Mouse (Mus musculus): ENCODE results near the gene Spag5. TPM values are rescaled to one million over a fixed set of nuclear protein-coding genes. Genes with fewer than 3 reads are reported as not detected.

Gene Spag5
- polyA plus RNA-seq, 1 experiment from 2014 or later = 39.1 TPM

- Histone ChIP-seq H3K4me3 (peak within 1 kb of the TSS; percentile 91), H3K9me3 (no peaks in the 10 kb centered on the region), H3K4me1 (peaks cover 22% of the 10 kb centered on the region), H3K27ac (peak within 1 kb of the TSS; percentile 85), H3K27me3 (ENCODE audit: insufficient read depth, poor library complexity, severe bottlenecking) (no peaks in the 10 kb centered on the region), H3K36me3 (peaks cover 29% of the 10 kb centered on the region)
- peak; percentile 98 for DNase-seq (ENCODE audit: low spot score)
- 11% methylated on average over 37 of the region's 37 CpGs for WGBS
Measured at GRCm38 (mm10) chr11:78327634-78328511, 26.5 kb downstream of the Spag5 start, which contains the start of gene Pigs. Gene Pigs, plus strand, starts transcription at chr11:78328415.

DNA sequence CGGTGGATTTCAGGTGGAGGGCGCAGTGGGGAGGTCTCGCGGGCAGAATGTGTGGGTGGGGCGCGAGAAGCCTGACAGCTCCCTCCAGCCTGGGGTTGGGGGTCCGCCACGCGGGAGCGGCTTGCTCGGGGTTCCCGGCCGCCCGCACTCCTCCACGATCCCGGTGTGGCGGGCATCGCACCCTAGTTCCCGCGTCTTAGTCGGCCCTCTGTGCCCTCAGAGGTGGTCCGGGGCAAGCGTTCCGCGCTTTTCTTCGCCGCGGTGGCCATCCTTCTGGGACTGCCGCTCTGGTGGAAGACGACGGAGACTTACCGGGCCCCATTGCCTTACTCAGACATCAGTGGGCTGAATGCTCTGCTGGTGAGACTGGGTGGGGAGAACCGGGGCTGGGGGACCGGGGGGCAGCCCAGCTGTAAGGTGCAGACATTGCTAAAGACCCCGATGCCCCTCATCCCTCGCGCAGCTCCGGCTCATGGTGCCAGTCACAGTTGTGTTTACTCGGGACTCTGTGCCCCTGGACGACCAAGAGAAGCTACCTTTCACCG is 27.3 kb downstream of the Spag5 start:
- Histone ChIP-seq H3K27me3 (ENCODE audit: insufficient read depth, poor library complexity, severe bottlenecking) (no peaks in the 10 kb centered on the region), H3K36me3 (peaks cover 35% of the 10 kb centered on the region), H3K27ac (peak overlapping the region; percentile 85), H3K9me3 (no peaks in the 10 kb centered on the region), H3K4me3 (peak overlapping the region; percentile 91), H3K4me1 (peaks cover 15% of the 10 kb centered on the region)
- DNase-seq (ENCODE audit: low spot score) = no peak
- WGBS = 1% methylated on average over 41 of the region's 41 CpGs

- Histone ChIP-seq H3K4me3 (no peak overlapping the region), H3K27ac (no peak overlapping the region), H3K4me1 (peaks cover 8% of the 10 kb centered on the region), H3K9me3 (no peaks in the 10 kb centered on the region), H3K36me3 (peaks cover 51% of the 10 kb centered on the region), H3K27me3 (ENCODE audit: insufficient read depth, poor library complexity, severe bottlenecking) (no peaks in the 10 kb centered on the region)
- WGBS = 93% methylated on average over 12 of the region's 12 CpGs
- peak; percentile 65 for DNase-seq (ENCODE audit: low spot score)
Measured at GRCm38 (mm10) chr11:78332676-78333075, 31.3 kb downstream of the Spag5 start.

GRCm38 (mm10) chr11:78333992-78334391 is 32.7 kb downstream of the Spag5 start:
- H3K4me1 ChIP-seq = peaks cover 4% of the 10 kb centered on the region
- no peak overlapping the region for H3K4me3 ChIP-seq
- WGBS = 85% methylated on average over 5 of the region's 5 CpGs
- H3K27ac ChIP-seq = no peak overlapping the region
- H3K36me3 ChIP-seq = peaks cover 59% of the 10 kb centered on the region
- H3K27me3 ChIP-seq (ENCODE audit: insufficient read depth, poor library complexity, severe bottlenecking) = no peaks in the 10 kb centered on the region
- DNase-seq (ENCODE audit: low spot score) = no peak
- H3K9me3 ChIP-seq = no peaks in the 10 kb centered on the region

GRCm38 (mm10) chr11:78337040-78337439 is 35.7 kb downstream of the Spag5 start:
- Histone ChIP-seq H3K36me3 (peaks cover 83% of the 10 kb centered on the region), H3K27me3 (ENCODE audit: insufficient read depth, poor library complexity, severe bottlenecking) (no peaks in the 10 kb centered on the region), H3K27ac (no peak overlapping the region), H3K4me3 (no peak overlapping the region), H3K4me1 (no peaks in the 10 kb centered on the region), H3K9me3 (no peaks in the 10 kb centered on the region)
- DNase-seq (ENCODE audit: low spot score) = no peak
- 95% methylated on average over 8 of the region's 8 CpGs for WGBS

DNA sequence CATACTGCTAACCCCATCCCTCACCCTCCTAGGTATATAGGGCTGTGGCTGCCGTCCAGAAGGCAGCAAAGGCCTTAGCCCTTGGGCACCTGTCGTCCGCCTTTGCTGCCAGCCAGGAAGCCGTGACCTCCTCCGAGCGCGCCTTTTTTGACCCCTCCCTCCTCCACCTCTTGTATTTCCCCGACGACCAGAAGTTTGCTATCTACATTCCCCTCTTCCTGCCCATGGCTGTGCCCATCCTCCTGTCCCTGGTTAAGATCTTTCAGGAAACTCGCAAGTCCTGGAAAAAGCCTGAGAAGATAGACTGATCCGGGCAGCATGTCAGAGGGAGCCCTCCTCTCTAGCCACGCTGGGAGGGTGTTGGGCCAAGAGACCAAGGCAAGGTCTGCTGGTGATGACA is 40.4 kb downstream of the Spag5 start:
- Histone ChIP-seq H3K4me1 (peaks cover 39% of the 10 kb centered on the region), H3K27me3 (ENCODE audit: insufficient read depth, poor library complexity, severe bottlenecking) (no peaks in the 10 kb centered on the region), H3K36me3 (peaks cover 44% of the 10 kb centered on the region), H3K4me3 (no peak overlapping the region), H3K9me3 (no peaks in the 10 kb centered on the region), H3K27ac (no peak overlapping the region)
- DNase-seq (ENCODE audit: low spot score) = no peak
- 69% methylated on average over 12 of the region's 12 CpGs for WGBS

DNA sequence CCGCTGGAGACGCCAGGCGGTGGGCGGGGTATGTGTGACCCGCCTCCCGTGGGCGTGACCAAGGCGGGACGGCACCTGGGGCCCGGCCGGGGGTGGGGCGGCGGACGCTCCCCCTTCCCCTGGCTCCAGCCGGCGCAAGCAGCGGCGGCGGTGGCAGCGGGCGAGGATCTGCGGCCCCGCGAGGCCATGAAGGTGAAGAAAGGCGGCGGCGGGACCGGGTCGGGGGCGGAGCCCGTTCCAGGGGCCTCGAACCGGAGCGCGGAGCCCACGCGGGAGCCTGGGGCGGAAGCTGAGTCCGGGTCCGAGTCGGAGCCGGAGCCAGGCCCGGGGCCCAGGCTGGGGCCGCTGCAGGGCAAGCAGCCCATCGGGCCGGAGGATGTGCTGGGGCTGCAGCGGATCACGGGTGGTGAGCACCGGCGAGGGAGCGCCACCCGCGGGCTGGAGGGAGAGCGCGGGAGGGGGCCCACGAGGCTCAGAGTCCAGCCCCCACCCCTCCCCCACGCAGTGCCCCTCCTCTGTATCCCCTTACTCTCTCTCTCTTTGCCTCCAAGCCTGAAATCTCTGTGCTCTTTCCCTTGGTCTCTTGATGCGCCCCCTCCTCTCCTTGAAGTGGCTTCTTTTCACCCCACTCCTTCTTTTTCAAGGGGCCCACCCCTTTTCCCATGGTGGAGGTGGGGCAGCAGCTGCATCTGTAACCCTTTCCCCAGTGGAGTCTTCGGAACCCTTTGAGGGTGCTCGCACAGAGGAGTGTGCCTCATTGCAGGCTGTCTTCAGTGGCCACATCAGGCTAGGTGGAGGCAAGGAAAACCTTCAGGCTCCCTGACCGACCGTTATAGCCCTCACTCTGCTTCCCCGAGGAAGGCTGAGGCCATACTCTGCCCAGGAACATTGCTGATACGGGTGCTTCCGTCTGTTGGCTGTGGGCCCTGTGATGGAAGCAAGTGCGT is 42.3 kb downstream of the Spag5 start, which contains the start of gene Unc119:
Gene Unc119, plus strand, starts transcription at position 102 of the 947 bp plus-strand sequence.
- H3K4me1 ChIP-seq = peaks cover 54% of the 10 kb centered on the region
- H3K4me3 ChIP-seq = peak within 1 kb of the TSS; percentile 96
- no peaks in the 10 kb centered on the region for H3K27me3 ChIP-seq (ENCODE audit: insufficient read depth, poor library complexity, severe bottlenecking)
- peak within 1 kb of the TSS; percentile 96 for H3K27ac ChIP-seq
- H3K9me3 ChIP-seq = no peaks in the 10 kb centered on the region
- 2% methylated on average over 62 of the region's 66 CpGs for WGBS
- peaks cover 41% of the 10 kb centered on the region for H3K36me3 ChIP-seq
- peak; percentile 92 for DNase-seq (ENCODE audit: low spot score)

- H3K9me3 ChIP-seq = no peaks in the 10 kb centered on the region
- peaks cover 57% of the 10 kb centered on the region for H3K4me1 ChIP-seq
- no peak for DNase-seq (ENCODE audit: low spot score)
- peaks cover 40% of the 10 kb centered on the region for H3K36me3 ChIP-seq
- H3K27me3 ChIP-seq (ENCODE audit: insufficient read depth, poor library complexity, severe bottlenecking) = no peaks in the 10 kb centered on the region
- H3K4me3 ChIP-seq = peak overlapping the region; percentile 96
- 48% methylated on average over 6 of the region's 6 CpGs for WGBS
- peak overlapping the region; percentile 96 for H3K27ac ChIP-seq
Measured at GRCm38 (mm10) chr11:78344328-78344889, 43.1 kb downstream of the Spag5 start.

DNA sequence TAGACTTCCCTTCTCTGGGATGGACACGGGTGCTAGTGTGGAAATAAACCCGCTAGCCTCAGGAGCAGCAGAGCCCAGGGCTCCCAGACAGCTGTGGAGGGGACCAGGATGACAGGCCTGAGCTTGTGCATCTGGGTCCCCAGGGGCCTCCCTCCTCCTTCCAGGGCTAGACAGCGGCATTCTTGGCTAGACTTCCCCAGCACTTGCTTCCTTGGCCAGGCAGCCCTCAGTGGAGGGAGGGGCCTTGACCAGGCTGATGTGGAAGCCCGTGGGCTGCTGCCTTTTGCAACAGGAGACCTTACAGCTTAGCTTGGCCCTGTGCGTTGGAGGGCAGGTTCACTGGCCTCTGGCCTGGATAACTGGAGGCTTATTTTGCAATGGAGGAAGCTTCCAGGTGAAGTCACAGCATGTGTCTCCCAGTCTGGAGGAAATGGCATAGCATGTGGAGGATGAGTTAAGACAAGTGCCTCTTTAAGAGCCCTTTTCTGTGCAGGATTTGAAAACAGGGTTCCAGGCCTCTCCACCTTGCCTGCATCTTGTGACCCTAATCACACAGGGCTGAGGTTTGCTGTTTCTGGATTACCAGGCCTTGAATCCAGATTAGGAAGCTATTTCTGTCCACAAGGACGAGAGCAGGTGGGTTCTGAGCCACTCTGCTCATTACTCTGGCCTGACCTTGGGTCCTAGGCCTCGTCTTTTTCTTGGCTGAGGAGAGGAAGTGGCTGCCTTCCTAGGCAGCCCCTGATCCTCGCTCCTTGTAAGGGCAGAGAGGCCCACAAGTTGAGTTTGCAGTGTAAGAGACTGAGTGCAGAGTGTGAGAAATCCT is 43.8 kb downstream of the Spag5 start:
- peak overlapping the region; percentile 72 for H3K27ac ChIP-seq
- 40% methylated on average over 8 of the region's 8 CpGs for WGBS
- H3K4me1 ChIP-seq = peaks cover 64% of the 10 kb centered on the region
- H3K27me3 ChIP-seq (ENCODE audit: insufficient read depth, poor library complexity, severe bottlenecking) = no peaks in the 10 kb centered on the region
- no peaks in the 10 kb centered on the region for H3K9me3 ChIP-seq
- H3K4me3 ChIP-seq = peak overlapping the region; percentile 96
- H3K36me3 ChIP-seq = peaks cover 33% of the 10 kb centered on the region
- no peak for DNase-seq (ENCODE audit: low spot score)

GRCm38 (mm10) chr11:78345801-78346200 is 44.5 kb downstream of the Spag5 start:
- whole genome bisulfite sequencing = 60% methylated on average over 7 of the region's 7 CpGs
- Histone ChIP-seq H3K27ac (peak overlapping the region; percentile 72), H3K27me3 (ENCODE audit: insufficient read depth, poor library complexity, severe bottlenecking) (no peaks in the 10 kb centered on the region), H3K9me3 (no peaks in the 10 kb centered on the region), H3K36me3 (peaks cover 29% of the 10 kb centered on the region), H3K4me3 (0 out of 2 replicates have a peak overlapping the region, but pooled peaks have one; percentile 96), H3K4me1 (peaks cover 64% of the 10 kb centered on the region)
- DNase-seq (ENCODE audit: low spot score) = no peak

GRCm38 (mm10) chr11:78346326-78347069 is 45.2 kb downstream of the Spag5 start:
- Histone ChIP-seq H3K9me3 (no peaks in the 10 kb centered on the region), H3K4me1 (peaks cover 64% of the 10 kb centered on the region), H3K4me3 (no peak overlapping the region), H3K27ac (no peak overlapping the region), H3K36me3 (peaks cover 23% of the 10 kb centered on the region), H3K27me3 (ENCODE audit: insufficient read depth, poor library complexity, severe bottlenecking) (no peaks in the 10 kb centered on the region)
- DNase-seq (ENCODE audit: low spot score) = no peak
- WGBS = 81% methylated on average over 6 of the region's 6 CpGs
